Mouse (Mus musculus) lung, postnatal 0 days (tissue): ENCODE data around the gene Ip6k2. TPM values are rescaled to one million over a fixed set of nuclear protein-coding genes. Genes with fewer than 3 reads are reported as not detected.

Experiments
- ATAC-seq: fragments of 200-750 bp; cut with Nextera tagmentation; 2 replicates; pipeline ENCODE4 v1.8.0; 2017; ENCODE audit warnings: moderate library complexity
- DNase-seq: peaks from one replicate; pipeline ENCODE4 v3.0.0-alpha.2; 2016; ENCODE audit warnings: low spot score
- H3K27ac ChIP-seq: fragments of 300-500 bp; sonication (generic); 2 replicates; pipeline ENCODE4 v1.5.1; 2014; ENCODE audit warnings: antibody characterized with exemption, mild to moderate bottlenecking, low read length, mixed read lengths
- H3K27me3 ChIP-seq: fragments of 300-500 bp; sonication (generic); replicated peaks from 2 replicates; pipeline ENCODE4 v1.6.1; 2014; ENCODE audit warnings: low read length, mixed read lengths; ENCODE audit not compliant: insufficient read depth
- H3K36me3 ChIP-seq: fragments of 300-500 bp; sonication (generic); 2 replicates; pipeline ENCODE4 v1.6.1; 2014; ENCODE audit warnings: low read length, mixed read lengths; ENCODE audit not compliant: insufficient read depth
- H3K4me1 ChIP-seq: fragments of 300-500 bp; sonication (generic); 2 replicates; pipeline ENCODE4 v1.6.1; 2014; ENCODE audit warnings: antibody characterized with exemption, low read depth, low read length, mixed read lengths; ENCODE audit not compliant: insufficient read depth
- H3K4me2 ChIP-seq: fragments of 300-500 bp; sonication (generic); replicated peaks from 2 replicates; pipeline ENCODE4 v1.6.1; 2014; ENCODE audit warnings: low read depth, mild to moderate bottlenecking, low read length, moderate library complexity, mixed read lengths
- H3K4me3 ChIP-seq: fragments of 300-500 bp; sonication (generic); 2 replicates; pipeline ENCODE4 v1.5.1; 2014; ENCODE audit warnings: low read depth, low read length
- H3K9ac ChIP-seq: fragments of 300-500 bp; sonication (generic); replicated peaks from 2 replicates; pipeline ENCODE4 v1.6.1; 2014; ENCODE audit warnings: low read depth, mild to moderate bottlenecking
- H3K9me3 ChIP-seq: fragments of 300-500 bp; sonication (generic); 2 replicates; pipeline ENCODE4 v1.6.1; 2016; ENCODE audit warnings: low read length, mixed read lengths
- CTCF ChIP-seq: IDR thresholded peaks from 2 replicates; pipeline ENCODE4 v1.5.1; 2016; ENCODE audit warnings: antibody characterized with exemption, mild to moderate bottlenecking
- EP300 ChIP-seq: IDR thresholded peaks from 2 replicates; pipeline ENCODE4 v1.6.1; 2016; ENCODE audit warnings: antibody characterized with exemption, mild to moderate bottlenecking, control low read depth
- WGBS: fragments of 180-500 bp; shearing (Covaris S2); extraction: QIAGEN DNeasy Blood & Tissue Kit; methylation state at CpG from one replicate; pipeline ENCODE4 v1.1.7; 2014; 5-methylcytosine and 5-hydroxymethylcytosine counted together
- polyA plus RNA-seq: library from polyadenylated mRNA; unstranded; fragments of >200 nt; fragmentation: Nextera tagmentation; extraction: Ambion mirVana; gene quantifications from 2 replicates; pipeline ENCODE4 v1.2.1, GENCODE M21; 2015

Ip6k2 gene
- polyA plus RNA-seq, 1 experiment from 2014 or later, result 48.1 TPM

GRCm38 (mm10) chr9:108747694-108748093 lies 35.9 kb upstream of the Ip6k2 start:
- peaks cover 26% of the 10 kb centered on the region; the same call in 1 of the 2 replicates for H3K36me3 ChIP-seq
- 92% methylated on average over 3 of the region's 3 CpGs for WGBS
- no peak for DNase-seq

GRCm38 (mm10) chr9:108748600-108749183 lies 34.9 kb upstream of the Ip6k2 start:
- H3K27ac ChIP-seq, result no peak overlapping the region
- no peak for ATAC-seq
- no peaks in the 10 kb centered on the region for H3K9me3 ChIP-seq
- H3K36me3 ChIP-seq, result peaks cover 26% of the 10 kb centered on the region; the same call in 1 of the 2 replicates
- H3K9ac ChIP-seq, result no peak overlapping the region
- DNase-seq, result no peak
- H3K4me2 ChIP-seq, result no peak overlapping the region
- WGBS, result 76% methylated on average over 11 of the region's 11 CpGs
- no peaks in the 10 kb centered on the region for H3K4me1 ChIP-seq
- no peak overlapping the region for H3K4me3 ChIP-seq
- TF ChIP-seq CTCF (no peak), EP300 (no peak)
- H3K27me3 ChIP-seq, result no peaks in the 10 kb centered on the region

More at GRCm38 (mm10) chr9:108747694-108748093, 35.9 kb upstream of the Ip6k2 start:
- no peak overlapping the region for H3K27ac ChIP-seq
- no peaks in the 10 kb centered on the region for H3K9me3 ChIP-seq
- no peak overlapping the region for H3K9ac ChIP-seq
- no peak overlapping the region for H3K4me2 ChIP-seq
- no peak for ATAC-seq
- no peak overlapping the region for H3K4me3 ChIP-seq
- no peaks in the 10 kb centered on the region for H3K4me1 ChIP-seq
- no peak for TF ChIP-seq EP300
- TF ChIP-seq CTCF, result no peak
- H3K27me3 ChIP-seq, result no peaks in the 10 kb centered on the region

- no peaks in the 10 kb centered on the region for H3K4me1 ChIP-seq
- 76% methylated on average over 11 of the region's 11 CpGs for WGBS
- H3K4me3 ChIP-seq, result no peak overlapping the region
- TF ChIP-seq CTCF (no peak), EP300 (no peak)
- DNase-seq (no peak), ATAC-seq (no peak)
- H3K4me2 ChIP-seq, result no peak overlapping the region
- H3K36me3 ChIP-seq, result peaks cover 16% of the 10 kb centered on the region; the same call in 1 of the 2 replicates
- no peak overlapping the region for H3K27ac ChIP-seq
- no peaks in the 10 kb centered on the region for H3K27me3 ChIP-seq
- no peaks in the 10 kb centered on the region for H3K9me3 ChIP-seq
- no peak overlapping the region for H3K9ac ChIP-seq
Observed at GRCm38 (mm10) chr9:108750616-108751015, 33.0 kb upstream of the Ip6k2 start.

DNA sequence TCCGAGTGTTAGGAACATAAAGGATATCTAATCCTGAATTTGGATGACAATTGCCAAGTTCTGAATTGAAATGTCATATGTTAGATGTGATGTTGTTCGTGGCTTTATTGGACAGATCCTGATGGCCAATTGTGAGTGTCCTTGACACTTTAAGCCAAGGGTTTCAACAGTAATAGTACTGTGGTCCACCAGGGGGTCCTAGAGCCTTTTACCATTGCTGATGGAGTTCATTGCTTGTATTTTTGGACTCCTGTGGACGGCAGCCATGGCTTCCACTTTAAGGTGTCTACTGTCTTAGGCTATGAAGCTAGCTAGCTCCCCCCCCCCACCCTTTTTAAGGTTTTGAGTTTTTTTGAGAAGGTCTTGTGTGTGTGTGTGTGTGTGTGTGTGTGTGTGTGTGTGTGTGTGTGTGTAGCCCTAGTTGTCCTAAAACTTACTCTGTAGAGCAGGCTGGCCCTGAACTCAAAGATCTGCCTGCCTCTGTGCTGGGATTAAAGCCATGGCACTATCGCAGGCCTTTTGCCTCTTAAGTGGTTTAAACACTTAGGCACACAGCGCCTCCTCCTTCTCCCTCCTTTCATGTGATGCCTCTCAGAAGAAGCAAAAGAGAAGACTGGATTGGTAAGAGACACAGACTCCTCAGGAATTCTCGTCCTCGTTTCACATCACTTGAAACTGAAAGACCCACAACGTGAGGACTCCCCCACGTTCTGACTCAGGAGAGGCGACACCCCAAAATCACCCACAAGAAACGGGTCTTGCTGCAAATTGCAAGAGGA lies 31.3 kb upstream of the Ip6k2 start:
- DNase-seq (no peak), ATAC-seq (no peak)
- Histone ChIP-seq H3K4me1 (no peaks in the 10 kb centered on the region), H3K9me3 (no peaks in the 10 kb centered on the region), H3K27me3 (no peaks in the 10 kb centered on the region), H3K4me2 (no peak overlapping the region), H3K36me3 (peaks cover 7% of the 10 kb centered on the region; the same call in 1 of the 2 replicates), H3K4me3 (no peak overlapping the region), H3K9ac (no peak overlapping the region), H3K27ac (no peak overlapping the region)
- WGBS, result 77% methylated on average over 10 of the region's 11 CpGs
- TF ChIP-seq CTCF, result no peak
- no peak for TF ChIP-seq EP300

DNA sequence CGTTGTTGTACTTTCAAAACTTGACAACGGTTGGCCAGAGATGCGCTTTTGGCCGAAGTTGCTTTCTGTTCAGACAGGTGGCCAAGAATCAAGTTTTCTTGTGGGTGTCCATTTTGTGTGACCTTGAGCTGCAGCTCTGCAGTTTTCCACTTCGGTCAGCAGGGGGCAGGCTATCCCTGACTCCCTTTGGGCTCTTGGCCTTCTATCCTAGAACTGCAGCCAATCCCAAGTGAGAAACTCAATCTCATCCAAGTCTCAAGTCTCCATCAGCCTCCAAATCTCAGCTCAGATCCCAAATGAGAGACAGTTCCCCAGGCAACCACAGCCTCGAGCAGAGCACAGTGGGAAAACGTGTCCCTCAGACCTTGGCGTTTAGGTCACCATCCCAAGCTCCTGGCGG lies 30.3 kb upstream of the Ip6k2 start:
- peak; percentile 57 for ATAC-seq
- WGBS, result 63% methylated on average over 9 of the region's 9 CpGs
- Histone ChIP-seq H3K4me3 (no peak overlapping the region), H3K9ac (no peak overlapping the region), H3K27me3 (no peaks in the 10 kb centered on the region), H3K36me3 (peaks cover 1% of the 10 kb centered on the region; the same call in 1 of the 2 replicates), H3K4me1 (no peaks in the 10 kb centered on the region), H3K9me3 (no peaks in the 10 kb centered on the region), H3K27ac (no peak overlapping the region), H3K4me2 (no peak overlapping the region)
- DNase-seq, result peak; percentile 75
- TF ChIP-seq CTCF (peak; percentile 80), EP300 (no peak)

DNA sequence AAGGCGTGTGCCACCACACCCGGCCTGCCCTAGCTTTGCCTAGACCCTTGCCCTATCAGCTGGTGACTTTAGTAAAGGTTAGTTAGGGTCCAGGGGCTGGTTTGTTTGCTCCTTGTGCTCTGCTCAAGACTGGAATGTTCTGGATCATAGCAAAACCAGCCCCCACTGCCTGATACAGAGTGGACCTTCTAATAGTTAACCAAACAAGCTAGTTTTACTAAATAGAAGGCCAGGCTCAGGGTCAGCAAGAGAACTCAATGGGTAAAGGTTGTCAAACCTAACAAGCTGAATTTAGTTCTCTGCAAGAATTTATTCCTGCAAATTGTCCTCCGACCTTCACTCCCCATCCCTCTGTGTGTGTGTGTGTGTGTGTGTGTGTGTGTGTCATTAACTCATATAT lies 29.6 kb upstream of the Ip6k2 start:
- Histone ChIP-seq H3K9ac (no peak overlapping the region), H3K36me3 (no peaks in the 10 kb centered on the region), H3K4me3 (no peak overlapping the region), H3K27ac (no peak overlapping the region), H3K9me3 (no peaks in the 10 kb centered on the region), H3K27me3 (no peaks in the 10 kb centered on the region), H3K4me1 (no peaks in the 10 kb centered on the region), H3K4me2 (no peak overlapping the region)
- ATAC-seq (no peak), DNase-seq (no peak)
- TF ChIP-seq EP300, result no peak
- no peak for TF ChIP-seq CTCF
- 92% methylated on average over 3 of the region's 3 CpGs for WGBS
